Mouse (Mus musculus) embryo, embryonic 11.5 days (tissue): Measurements from ENCODE around the gene Rps27rt.
A peak's percentile ranks its signal among the peaks of the same experiment; 100 is the strongest.
"Not testable (repeated sequence)": the region's sequence is repeated elsewhere in the genome, so short reads cannot be mapped to it uniquely, and the experiment has no call there.

ENCODE experiments used
- DNase-seq: peaks from one replicate; pipeline ENCODE4 v3.0.0-alpha.2; 2012; ENCODE audit warnings: low read depth, low spot score

Gene Rps27rt

DNA sequence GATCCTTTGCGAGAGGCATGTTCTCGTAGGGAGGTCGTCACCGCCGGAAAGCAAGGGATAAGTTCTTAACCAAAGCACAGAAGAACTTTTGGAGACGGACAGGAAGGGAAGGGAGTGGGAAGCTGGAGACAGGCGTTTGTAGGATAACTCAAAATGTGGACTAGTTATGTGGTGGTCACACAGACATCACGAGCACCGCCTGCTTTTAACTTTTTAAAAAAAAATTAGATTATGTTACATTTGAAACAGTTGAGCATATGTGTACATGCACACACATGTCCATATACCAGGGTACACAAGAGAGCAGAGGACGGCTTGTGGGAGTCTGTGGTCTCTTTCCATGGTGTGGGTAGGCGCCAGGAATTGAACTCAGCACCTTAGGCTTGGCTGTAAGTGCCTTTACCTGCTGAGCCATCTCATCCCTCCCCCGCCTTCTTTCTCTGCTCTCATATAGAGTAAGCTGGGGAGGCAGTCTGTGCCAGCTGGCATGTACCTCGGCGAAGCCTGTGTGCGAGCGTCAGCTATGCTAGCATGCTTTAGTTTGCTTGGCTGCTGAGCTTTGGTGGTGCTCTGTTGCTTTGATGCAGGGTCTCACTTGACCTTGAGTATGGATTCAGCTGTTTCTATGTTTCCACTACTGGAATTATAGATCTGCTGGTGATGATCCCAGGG is at the start of gene Rps27rt:
TSS of gene Rps27rt (minus strand) at position 51 of the 672 bp plus-strand sequence.
- DNase-seq = no peak

DNA sequence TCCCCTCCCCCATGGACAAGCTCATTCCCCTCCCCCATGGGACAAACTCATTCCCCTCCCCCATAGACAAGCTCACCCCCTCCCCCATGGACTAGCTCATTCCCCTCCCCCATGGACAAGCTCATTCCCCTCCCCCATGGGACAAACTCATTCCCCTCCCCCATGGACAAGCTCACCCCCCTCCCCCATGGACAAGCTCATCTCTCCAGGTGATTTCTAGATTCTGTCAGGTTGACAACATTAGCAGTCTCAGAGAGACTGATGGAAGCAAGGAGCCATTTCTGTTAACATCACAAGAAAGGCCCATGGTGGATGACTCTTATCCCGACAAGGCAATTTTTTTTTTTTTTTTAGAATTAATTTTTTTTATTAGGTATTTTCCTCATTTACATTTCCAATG is 48.5 kb upstream of the Rps27rt start:
- DNase-seq = not testable (repeated sequence)

DNA sequence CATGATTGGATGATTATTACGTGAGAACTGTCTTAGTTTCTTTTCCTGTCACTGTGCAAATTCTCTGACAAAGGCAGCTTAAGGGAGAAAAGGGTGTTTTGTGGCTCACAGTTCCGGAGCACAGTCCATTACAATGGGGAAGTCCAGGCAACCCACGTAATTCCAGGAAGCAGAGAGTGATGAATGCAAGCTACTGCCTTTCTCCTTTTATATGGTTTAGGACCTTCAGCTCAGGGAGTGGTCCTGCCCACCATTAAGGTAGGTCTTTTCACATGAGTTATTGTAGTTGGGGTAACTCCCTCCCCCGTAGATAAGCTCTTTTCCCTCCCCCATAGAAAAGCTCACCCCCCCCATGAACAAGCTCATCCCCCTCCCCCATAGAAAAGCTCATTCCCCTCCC is 48.0 kb upstream of the Rps27rt start:
- DNase-seq = no peak

DNA sequence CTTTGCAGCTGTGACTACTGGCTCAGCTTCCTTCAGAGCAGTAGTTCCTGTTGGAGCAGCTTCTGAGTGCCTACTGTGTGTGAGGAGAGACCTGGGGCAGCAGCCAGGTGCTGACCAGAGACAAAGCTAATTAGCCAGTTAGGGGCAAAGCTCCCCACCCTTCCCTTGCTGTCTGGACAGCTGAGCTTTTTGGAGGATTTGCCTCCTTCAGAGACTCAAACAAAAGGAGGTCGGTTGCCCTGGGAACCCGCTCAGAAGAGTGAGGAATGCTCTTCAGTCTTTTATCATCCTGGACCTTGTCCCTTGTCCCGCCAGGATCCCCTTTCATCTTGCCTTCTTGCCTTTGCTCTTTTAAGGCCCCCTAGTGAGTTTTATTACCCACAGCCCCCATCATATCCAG is 46.8 kb upstream of the Rps27rt start:
- peak; percentile 27 for DNase-seq

DNA sequence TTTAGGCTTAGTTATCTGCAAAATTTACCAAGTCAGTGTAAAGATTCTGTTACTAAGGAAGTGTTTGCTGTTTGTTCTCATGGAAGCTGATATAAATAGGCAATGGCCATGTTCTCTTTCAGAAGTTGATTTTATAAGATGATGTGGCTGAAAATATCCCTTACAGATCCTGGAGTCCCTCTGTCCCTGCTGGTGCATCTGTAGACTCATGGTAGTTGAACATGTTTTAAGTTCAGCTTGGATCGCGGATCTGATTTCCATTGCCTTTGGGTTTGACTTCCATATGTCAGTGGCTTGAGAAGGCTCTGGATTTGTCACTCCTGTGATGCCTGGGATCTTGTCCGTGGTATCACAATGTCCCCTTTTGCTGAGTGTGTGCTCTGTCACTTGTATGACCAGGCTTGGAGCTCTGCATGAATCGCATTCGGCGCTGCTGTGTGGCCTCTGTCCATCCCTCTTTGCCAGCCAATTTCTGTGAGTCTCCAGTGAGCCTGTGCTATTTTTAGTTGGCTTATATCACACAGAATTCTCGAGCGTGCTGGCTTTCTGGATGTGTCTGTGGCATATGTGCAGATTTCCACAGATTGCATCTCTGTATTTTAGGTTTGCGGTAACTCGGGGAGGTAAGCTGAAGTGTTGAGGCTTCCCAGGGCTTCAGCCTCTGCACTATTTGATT is 41.3 kb upstream of the Rps27rt start:
- no peak for DNase-seq

DNA sequence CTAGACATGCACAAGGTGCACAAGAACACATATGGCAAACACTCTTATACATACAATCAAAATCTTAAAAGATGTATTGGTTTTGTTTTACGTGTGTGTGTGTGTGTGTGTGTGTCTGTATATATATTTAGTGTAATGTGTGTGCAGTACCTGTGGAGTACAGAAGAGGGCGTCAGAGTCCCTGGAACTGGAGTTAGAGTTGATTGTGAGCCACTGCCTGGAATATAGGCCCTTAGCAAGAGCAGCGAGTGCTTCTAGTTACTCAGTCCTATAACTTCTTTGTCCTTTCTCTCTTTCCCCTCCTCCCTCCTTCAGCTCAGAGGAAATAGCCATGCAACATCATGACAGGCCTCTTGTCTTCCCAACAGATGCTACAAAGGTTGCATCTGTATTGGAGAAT is 40.6 kb upstream of the Rps27rt start:
- no peak for DNase-seq

DNA sequence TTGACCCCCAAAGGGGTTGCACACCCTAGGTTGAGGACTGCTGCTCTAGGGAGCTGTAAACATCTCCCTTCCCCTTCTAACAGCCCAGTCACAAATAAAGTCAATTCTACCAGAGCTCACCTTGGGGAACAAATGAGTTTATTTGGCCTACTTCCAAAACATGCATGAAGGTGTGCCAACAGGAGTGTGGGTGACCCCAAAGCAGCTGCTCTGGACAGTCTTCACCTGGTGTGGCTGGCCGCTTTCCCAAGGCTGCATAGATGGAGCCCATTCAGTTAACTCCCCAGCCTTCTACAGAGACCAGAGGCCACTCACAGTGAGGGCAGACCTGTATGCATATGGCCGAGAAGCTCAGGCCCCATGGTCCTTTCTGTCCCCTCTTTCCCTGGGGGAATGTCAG is 38.9 kb upstream of the Rps27rt start:
- DNase-seq = no peak

DNA sequence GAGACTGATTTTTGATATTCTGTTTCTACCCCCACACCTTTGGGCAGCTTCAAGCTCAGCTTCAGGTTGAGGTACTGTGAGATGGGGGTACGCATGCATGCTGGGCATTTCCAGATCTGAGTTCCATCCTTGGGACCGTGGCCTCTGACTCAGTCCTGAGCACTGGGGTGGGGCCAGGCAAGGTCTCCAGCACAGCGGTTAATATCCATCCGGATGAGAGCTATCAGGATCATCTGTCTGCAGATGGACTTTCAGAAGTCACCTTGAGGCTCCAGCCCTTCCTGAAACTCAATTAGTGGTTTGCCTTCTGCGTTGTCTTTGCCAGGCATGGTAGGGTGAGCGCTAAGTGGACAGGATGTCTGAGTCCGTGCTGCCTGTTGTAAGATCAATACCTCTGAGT is 37.6 kb upstream of the Rps27rt start:
- no peak for DNase-seq

DNA sequence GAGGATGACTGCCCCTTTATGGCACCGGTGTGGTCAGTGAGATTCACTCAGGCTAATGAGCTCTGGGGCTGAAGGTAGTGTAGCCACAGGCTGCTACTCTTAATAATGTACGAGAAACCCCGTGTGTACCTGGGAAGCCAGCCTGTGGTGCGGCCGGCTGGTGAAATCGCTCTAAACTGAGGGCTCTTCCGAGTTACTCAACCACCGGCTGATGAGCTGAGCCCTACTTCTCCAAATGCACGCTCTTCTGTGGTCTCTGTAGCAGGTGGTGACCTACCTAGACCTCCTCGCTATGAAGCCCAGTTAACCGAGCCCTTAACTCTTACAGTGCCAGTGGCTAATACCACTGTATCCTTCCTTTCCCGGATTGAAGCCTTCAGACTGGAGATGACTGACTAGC is 29.8 kb upstream of the Rps27rt start:
- DNase-seq = no peak

DNA sequence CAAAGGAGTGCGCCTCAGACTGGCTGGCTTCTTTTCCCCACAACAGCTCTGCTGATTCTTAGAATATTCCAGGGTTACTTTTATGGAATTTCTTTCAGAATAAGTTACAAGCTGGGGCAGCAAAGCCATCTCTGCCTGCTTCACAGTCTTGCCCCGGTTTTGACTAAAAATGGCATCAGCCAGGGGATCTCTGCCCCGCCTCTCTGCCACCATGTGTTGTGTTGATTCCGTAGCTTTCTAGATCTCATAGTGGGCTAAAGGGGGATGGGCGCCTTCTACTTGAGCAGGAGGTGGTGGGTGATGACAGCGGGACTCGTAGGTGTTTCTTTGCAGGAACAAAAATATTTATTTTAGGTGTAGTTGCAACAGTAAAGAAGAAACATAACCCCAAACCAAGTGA is 25.7 kb upstream of the Rps27rt start:
- no peak for DNase-seq

DNA sequence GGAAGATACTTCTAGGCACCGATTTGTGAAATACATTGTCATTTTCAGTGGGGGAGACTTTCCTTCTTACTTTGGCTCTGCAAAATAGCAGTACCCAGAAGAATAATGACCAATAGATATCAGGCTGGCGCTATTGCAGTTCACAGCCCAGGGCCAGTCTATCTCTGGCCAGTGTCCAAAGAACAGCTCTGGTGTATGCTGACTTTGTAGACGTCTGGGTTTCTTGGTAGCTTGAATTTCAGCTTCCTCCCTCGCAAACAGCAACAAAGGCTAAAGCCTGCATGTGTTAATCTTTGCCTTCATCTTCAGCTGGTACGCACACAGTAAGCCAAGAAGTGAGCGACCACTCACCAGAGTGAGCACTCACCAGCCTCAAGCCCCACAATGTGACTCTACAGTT is 25.2 kb upstream of the Rps27rt start:
- no peak for DNase-seq

DNA sequence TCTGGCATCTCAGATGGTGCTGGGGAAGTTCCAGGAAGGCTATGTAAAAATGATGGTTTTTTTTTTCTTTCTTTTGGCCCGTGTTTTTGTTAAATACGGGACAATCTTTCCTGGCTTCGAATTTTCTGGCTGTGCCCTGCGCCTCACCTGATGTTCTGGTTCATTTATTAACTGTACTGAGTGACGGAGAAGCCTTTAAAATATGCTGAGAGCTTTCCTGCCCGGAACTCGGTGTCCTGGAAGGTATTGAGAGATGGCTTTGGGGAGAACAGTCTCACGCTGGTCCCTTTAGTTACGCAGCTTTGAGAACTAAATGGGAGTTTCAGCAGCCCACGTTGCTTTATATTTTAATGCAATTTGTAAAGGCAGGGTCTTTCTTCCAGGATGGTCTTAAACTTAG is 22.9 kb upstream of the Rps27rt start:
- no peak for DNase-seq

DNA sequence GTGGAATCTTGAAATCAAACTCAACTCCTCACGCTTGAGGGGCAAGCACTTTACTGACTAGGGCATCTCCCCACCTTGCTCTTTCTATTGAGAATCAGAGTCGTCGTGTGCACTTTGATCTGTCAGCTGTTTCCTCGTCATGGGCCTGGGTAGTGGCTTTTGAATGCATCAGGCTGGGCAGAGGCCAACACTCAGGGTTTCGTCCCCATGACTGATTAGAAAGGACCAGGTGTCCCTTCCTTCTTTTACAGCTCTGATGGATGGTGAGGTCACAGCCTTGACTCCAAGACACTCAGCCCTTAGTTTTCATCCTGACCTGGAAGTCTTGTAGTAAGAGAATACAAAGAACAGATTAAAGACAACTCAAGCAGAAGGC is 17.2 kb upstream of the Rps27rt start:
- DNase-seq = no peak

DNA sequence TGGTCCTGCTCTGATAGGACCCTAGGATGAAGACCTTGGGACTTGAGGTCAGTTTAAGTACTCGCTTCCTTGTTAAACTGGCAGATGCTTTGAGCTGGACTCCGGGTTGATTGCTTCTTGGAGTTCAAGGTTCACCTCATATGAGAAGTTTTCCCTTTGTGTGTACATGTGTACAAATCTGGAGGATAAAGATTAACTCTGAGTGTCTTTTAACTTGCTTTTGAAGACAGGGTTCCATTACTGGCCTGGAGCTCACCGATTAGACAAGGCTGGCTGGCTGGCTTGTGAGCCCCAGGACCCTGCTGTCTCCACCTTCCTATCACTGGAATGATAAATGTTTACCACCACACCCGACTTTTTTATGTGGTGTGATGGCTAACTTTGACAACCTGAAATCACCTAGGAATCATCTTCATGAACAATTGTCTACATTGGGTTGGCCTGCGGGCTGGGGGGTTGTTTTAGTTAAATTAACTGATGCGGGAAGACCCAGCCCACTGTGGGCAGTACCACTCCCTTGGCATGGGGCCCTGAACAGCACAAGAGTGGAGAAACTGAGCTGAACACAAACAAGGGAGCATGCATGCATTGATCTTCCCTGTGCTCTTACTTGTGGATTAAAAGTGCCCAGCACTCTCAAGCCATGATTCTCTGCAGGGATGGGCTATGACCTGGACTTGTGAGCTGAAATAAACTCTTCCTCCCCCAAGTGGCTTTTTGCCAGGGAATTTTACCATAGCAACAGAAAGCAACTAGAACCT is 16.7 kb upstream of the Rps27rt start:
- no peak for DNase-seq

DNA sequence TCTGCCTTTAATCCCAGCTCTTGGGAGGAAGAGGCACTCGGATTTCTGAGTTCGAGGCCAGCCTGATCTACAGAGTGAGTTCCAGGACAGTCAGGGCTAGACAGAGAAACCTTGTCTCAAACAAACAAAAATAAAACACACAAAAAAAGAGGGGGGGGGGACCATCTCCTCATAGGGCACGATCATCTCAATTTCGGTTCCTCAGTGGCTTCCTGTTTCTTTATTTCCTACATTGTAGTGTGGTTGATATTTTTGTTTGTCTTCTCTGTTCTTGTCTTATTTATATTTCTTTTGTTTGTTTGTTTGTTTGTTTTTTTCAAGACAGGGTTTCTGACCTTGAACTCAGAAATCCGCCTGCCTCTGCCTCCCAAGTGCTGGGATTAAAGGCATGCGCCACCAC is 13.9 kb upstream of the Rps27rt start:
- DNase-seq = no peak

DNA sequence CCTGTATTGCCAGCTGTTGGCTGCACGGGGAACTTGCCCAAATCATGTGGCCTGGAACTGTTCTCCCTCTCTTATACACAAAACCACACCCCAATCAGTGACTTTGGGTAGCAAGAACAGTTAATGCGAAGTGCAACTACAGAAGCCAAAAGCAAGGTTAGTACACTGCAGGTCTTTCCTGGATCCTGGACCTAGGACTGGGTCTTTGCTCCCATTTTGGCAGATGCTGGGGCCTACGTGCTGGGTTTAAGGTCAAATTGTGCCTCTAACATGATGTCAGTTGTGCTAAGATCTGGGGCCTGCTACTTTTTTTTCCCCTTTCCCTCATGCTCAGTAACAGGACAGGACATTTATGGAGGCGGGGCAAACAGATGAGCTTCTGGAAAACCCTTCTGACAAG is 13.2 kb upstream of the Rps27rt start:
- DNase-seq = no peak

DNA sequence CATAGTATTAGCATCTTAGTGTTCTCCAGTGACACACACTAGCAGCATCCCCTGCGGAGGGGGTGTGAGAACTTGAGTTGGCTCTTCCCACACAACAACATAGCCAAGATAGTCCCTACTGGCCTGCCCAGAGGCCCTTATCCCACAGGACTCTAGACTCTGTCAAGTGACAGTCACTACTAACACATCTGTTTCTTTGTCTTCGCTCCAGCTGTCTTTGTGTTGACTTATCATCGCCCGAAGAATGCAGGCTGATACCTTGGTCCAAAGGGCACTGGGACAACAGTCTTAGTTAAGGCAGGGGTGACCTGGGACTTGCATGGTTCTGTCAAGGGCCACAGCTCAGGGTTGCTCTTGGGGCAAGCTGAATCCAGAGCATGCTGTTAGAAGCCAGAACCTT is 12.7 kb upstream of the Rps27rt start:
- DNase-seq = no peak

DNA sequence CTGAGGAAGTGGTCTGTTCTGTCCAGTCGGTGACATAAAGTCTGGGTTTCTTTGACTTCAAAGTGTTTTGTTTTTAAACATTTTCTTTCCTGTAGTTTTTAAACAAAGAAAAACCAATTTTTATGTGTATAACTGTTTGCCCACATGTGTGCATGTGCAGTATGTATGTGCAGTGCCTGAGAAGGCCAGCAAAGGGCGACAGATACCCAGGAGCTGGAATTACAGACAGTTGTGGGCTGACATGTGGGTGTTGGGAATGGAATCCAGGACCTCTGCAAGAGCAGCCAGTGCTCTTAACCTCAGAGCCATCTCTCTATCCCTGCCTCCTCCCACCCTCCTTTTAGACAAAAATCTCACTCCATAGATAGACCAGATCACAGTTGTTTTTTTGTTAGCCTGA is 10.0 kb upstream of the Rps27rt start:
- no peak for DNase-seq

DNA sequence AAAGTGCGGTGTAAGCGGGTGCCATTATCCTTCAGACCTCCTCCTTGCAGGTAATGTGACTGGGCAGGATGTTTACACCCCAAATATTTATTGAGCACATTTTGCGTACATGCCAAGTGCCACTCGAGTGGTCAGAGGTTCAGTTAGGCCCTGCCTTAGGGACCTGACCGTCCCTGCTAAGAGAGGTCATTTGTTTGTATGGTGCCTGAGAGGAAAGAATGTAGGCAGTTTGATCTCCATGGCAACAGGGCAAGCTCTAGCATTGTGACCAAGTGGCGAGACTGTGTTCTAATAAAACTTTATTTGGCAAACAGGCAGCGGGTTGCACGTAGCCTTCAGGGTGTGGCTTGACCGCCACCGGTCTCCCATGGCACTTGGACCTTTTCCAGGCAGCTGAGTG is 7.9 kb upstream of the Rps27rt start:
- DNase-seq = no peak

DNA sequence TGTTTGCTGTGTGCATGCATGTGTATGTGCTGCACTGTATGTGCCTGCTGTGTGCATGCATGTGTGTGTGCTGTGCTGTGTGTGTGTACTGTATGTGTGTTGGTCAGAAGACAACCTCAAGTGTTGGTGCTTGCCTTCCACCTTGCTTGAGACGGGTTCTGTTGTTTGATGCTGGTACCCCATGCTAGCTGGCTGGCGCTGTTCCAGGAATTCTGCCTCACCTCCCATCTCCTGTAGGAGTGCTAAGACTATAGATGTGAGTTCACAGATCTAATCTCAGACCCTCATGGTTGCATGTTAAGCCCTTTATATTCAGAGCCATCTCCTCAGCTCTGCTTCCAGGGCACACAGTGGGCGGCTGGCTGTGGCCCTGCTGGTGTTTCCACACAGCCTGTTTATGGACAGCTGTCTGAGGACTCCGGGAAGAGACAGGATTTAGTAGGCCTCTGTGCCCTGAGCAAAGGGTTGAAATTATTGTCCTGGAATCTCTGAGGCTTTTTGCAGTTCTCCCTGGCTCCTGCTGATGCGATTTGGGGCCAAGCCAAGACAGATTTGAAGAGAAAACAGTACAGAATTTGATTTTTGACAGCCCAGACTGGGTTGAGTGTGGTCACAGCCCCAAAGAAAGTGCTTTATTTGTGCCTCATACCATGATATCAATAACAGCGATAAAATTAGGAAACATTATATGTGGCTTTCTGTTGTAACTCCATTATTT is 6.2 kb upstream of the Rps27rt start:
- DNase-seq = no peak

DNA sequence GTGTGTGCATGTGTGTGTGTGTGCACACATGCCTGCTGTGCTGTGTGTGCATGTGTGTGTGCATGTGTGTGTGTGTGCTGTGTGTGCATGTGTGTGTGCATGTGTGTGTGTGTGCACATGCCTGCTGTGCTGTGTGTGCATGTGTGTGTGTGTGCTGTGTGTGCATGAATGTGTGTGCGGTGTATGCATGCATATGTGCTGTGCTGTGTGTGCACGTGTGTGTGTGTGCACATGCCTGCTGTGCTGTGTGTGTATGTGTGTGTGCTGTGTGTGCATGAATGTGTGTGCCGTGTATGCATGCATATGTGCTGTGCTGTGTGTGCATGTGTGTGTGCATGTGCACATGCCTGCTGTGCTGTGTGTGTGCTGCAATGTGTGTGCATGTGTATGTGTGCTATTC is 5.5 kb upstream of the Rps27rt start:
- no peak for DNase-seq

DNA sequence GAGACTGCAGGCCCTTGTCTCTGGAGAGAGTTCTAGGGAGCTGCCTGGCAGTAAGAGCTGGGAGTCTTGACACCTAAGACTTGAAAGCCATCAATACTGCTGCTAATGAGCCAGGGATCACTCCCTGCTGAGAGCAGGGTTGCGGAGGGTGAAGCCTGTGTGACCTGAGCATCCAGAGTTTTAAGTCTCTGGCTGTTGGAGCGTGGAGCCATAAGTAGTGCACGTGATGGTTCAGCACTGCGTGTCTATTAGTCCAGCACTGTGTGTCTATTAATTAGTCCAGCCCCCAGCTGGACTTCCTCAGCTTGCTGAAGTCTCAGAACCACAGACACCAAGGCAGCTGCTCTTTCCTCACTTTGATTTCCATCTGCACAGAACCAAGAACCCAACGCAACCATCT is 3.8 kb upstream of the Rps27rt start:
- DNase-seq = no peak
